Mouse (Mus musculus): ENCODE measurements around the gene Ercc1. TPM values are rescaled to one million over a fixed set of nuclear protein-coding genes. Genes with fewer than 3 reads are reported as not detected.

The Ercc1 gene
- polyA plus RNA-seq, 1 experiment from 2014 or later: 84.2 TPM

DNA sequence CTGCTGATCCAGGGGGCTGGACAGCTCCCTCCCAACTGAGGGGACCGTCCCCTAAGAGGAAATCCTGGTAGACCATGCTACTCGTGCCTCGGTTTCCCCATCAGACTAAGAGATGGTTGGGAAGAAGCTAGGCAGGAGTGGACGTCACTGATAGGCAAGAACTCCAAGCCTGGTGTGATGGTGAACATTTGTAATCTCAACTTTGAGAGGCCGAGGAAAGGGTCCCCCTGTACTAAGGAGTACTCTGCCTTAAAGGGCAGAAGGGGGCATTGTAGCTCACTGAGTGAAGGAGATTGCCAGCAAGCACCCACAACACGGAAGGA is 39.2 kb upstream of the Ercc1 start:
- Histone ChIP-seq H3K27me3 (ENCODE audit: insufficient read depth, poor library complexity, severe bottlenecking) (peaks cover 62% of the 10 kb centered on the region), H3K27ac (no peak overlapping the region), H3K36me3 (no peaks in the 10 kb centered on the region), H3K9me3 (no peaks in the 10 kb centered on the region), H3K4me1 (peaks cover 45% of the 10 kb centered on the region), H3K4me3 (peak overlapping the region; percentile 58)
- WGBS: 12% methylated on average over 6 of the region's 6 CpGs
- no peak for DNase-seq (ENCODE audit: low spot score)

DNA sequence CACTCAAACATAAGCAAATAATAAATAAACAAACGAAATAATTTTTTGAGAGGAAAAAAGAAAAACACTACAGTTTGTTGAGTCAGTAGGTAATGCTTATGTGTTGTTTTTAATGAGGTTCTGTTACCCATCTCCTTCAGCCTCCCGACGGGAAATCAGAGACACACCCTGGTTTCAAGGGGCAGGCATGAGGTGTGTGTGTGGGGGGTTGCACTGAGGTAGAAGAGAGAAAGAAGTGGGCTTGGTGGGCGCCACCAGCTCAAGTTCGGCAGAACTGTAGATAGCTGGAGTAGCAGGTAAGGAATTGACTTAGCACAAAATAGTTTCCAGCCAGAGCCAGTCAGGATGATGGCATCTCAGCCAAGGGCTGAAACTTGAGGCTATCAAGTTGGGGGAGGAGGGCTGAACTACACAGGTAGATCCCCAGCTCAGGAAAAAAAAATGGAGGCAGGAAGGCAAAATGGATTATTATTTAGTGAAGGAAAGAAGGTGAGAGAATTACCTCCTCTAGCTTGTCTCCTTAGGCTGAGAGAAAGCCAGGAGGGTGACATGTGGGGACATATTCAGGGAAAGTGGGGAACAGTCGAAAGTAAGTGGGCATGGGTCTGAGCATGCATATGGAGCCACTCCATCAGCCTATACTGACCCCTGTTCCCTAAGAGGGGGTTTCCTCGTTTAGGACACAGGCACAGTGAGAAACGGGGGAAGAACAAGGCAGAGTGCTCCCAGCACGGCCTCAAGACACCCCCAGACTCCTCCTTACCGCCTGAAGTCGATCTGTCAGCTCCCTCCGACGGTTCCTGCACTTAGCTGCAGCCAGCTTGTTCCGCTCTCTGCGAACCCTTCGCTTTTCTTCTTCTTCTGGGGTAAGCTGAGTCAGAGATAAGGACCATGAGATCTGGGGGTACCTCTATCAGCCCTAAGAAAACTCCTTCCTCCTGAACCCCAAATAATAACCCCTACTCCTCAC is 38.5 kb upstream of the Ercc1 start:
- H3K4me1 ChIP-seq: peaks cover 49% of the 10 kb centered on the region
- WGBS: 50% methylated on average over 16 of the region's 16 CpGs
- H3K36me3 ChIP-seq: no peaks in the 10 kb centered on the region
- peaks cover 62% of the 10 kb centered on the region for H3K27me3 ChIP-seq (ENCODE audit: insufficient read depth, poor library complexity, severe bottlenecking)
- no peaks in the 10 kb centered on the region for H3K9me3 ChIP-seq
- DNase-seq (ENCODE audit: low spot score): no peak
- H3K4me3 ChIP-seq: no peak overlapping the region
- no peak overlapping the region for H3K27ac ChIP-seq

GRCm38 (mm10) chr7:19306819-19307738 is 37.5 kb upstream of the Ercc1 start:
- WGBS: 62% methylated on average over 25 of the region's 25 CpGs
- no peaks in the 10 kb centered on the region for H3K9me3 ChIP-seq
- peak overlapping the region; percentile 86; the same call in 1 of the 2 replicates for H3K4me3 ChIP-seq
- 0 out of 2 replicates have a peak overlapping the region, but pooled peaks have one; percentile 89 for H3K27ac ChIP-seq
- DNase-seq (ENCODE audit: low spot score): no peak
- peaks cover 43% of the 10 kb centered on the region for H3K4me1 ChIP-seq
- peaks cover 56% of the 10 kb centered on the region for H3K27me3 ChIP-seq (ENCODE audit: insufficient read depth, poor library complexity, severe bottlenecking)
- no peaks in the 10 kb centered on the region for H3K36me3 ChIP-seq

DNA sequence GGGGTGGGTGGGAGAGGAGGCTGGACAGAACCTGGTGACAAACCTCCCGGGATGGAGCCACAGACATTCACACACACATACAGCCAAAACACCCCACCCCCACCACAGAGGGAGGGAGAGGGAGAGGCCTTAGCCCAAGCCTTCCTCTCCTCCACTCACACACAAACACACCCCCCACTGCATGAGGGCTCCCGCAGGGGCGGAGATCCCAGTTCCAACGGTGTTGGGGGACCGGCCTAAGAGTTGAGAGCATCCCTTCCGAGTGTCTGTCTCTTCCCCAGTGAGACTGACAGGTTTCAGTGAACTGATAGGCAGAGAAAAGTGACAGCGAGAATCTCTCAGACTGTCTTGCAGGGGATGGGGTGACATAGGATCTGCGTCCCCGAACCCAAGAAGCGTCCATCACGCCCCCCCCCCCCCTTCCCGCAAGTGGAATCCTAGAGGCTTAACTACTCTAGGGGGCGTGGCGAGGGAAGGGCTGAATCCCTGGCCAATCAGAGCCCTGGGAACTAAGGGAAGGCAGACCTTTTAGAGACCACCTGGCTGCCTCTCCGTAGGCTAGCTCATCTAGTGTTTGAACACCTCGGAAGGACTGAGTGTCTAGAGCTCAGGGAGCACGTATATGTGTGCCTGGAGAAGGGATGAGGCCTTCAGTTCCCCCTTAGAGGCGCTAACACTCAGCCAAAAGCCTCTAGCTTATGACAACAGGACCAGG is 36.7 kb upstream of the Ercc1 start:
- H3K27me3 ChIP-seq (ENCODE audit: insufficient read depth, poor library complexity, severe bottlenecking): peaks cover 48% of the 10 kb centered on the region
- H3K4me1 ChIP-seq: peaks cover 42% of the 10 kb centered on the region
- DNase-seq (ENCODE audit: low spot score): no peak
- no peaks in the 10 kb centered on the region for H3K9me3 ChIP-seq
- H3K4me3 ChIP-seq: peak overlapping the region; percentile 86
- peak overlapping the region; percentile 89 for H3K27ac ChIP-seq
- no peaks in the 10 kb centered on the region for H3K36me3 ChIP-seq
- 2% methylated on average over 18 of the region's 18 CpGs for WGBS

GRCm38 (mm10) chr7:19308454-19309277 is 35.9 kb upstream of the Ercc1 start:
- Histone ChIP-seq H3K9me3 (no peaks in the 10 kb centered on the region), H3K27ac (peak overlapping the region; percentile 89), H3K4me1 (peaks cover 42% of the 10 kb centered on the region), H3K4me3 (peak overlapping the region; percentile 86), H3K27me3 (ENCODE audit: insufficient read depth, poor library complexity, severe bottlenecking) (peaks cover 46% of the 10 kb centered on the region), H3K36me3 (no peaks in the 10 kb centered on the region)
- under 1% methylated on average over 58 of the region's 58 CpGs for WGBS
- DNase-seq (ENCODE audit: low spot score): peak; percentile 98

GRCm38 (mm10) chr7:19309278-19309883 is 35.2 kb upstream of the Ercc1 start:
- peak overlapping the region; percentile 89 for H3K27ac ChIP-seq

GRCm38 (mm10) chr7:19309884-19310641 is 34.5 kb upstream of the Ercc1 start, which contains the start of gene Fosb:
Gene Fosb, minus strand, starts transcription at chr7:19310051.
- under 1% methylated on average over 49 of the region's 49 CpGs for WGBS
- Histone ChIP-seq H3K36me3 (no peaks in the 10 kb centered on the region), H3K4me3 (peak within 1 kb of the TSS; percentile 86), H3K27ac (peak within 1 kb of the TSS; percentile 89), H3K4me1 (peaks cover 29% of the 10 kb centered on the region), H3K27me3 (ENCODE audit: insufficient read depth, poor library complexity, severe bottlenecking) (peaks cover 35% of the 10 kb centered on the region), H3K9me3 (no peaks in the 10 kb centered on the region)
- peak; percentile 98 for DNase-seq (ENCODE audit: low spot score)

More at GRCm38 (mm10) chr7:19309278-19309883, 35.2 kb upstream of the Ercc1 start:
- Histone ChIP-seq H3K4me3 (peak overlapping the region; percentile 86), H3K9me3 (no peaks in the 10 kb centered on the region), H3K27me3 (ENCODE audit: insufficient read depth, poor library complexity, severe bottlenecking) (peaks cover 40% of the 10 kb centered on the region), H3K36me3 (no peaks in the 10 kb centered on the region), H3K4me1 (peaks cover 36% of the 10 kb centered on the region)
- 1% methylated on average over 48 of the region's 48 CpGs for WGBS
- no peak for DNase-seq (ENCODE audit: low spot score)

- no peaks in the 10 kb centered on the region for H3K36me3 ChIP-seq
- no peaks in the 10 kb centered on the region for H3K9me3 ChIP-seq
- peaks cover 35% of the 10 kb centered on the region for H3K27me3 ChIP-seq (ENCODE audit: insufficient read depth, poor library complexity, severe bottlenecking)
- H3K27ac ChIP-seq: no peak overlapping the region
- H3K4me3 ChIP-seq: no peak overlapping the region
- no peak for DNase-seq (ENCODE audit: low spot score)
- 36% methylated on average over 4 of the region's 4 CpGs for WGBS
- peaks cover 30% of the 10 kb centered on the region for H3K4me1 ChIP-seq
Measured at GRCm38 (mm10) chr7:19311991-19312390, 32.6 kb upstream of the Ercc1 start.

- Histone ChIP-seq H3K27me3 (ENCODE audit: insufficient read depth, poor library complexity, severe bottlenecking) (peaks cover 39% of the 10 kb centered on the region), H3K36me3 (no peaks in the 10 kb centered on the region), H3K9me3 (no peaks in the 10 kb centered on the region), H3K4me1 (peaks cover 17% of the 10 kb centered on the region), H3K27ac (no peak overlapping the region), H3K4me3 (no peak overlapping the region)
- WGBS: 45% methylated on average over 5 of the region's 5 CpGs
- no peak for DNase-seq (ENCODE audit: low spot score)
Measured at GRCm38 (mm10) chr7:19314033-19314432, 30.5 kb upstream of the Ercc1 start.

- Histone ChIP-seq H3K27ac (peak overlapping the region; percentile 29; the same call in 1 of the 2 replicates), H3K9me3 (no peaks in the 10 kb centered on the region), H3K4me1 (peaks cover 25% of the 10 kb centered on the region), H3K27me3 (ENCODE audit: insufficient read depth, poor library complexity, severe bottlenecking) (peaks cover 44% of the 10 kb centered on the region), H3K4me3 (no peak overlapping the region), H3K36me3 (no peaks in the 10 kb centered on the region)
- DNase-seq (ENCODE audit: low spot score): no peak
- WGBS: 61% methylated on average over 14 of the region's 14 CpGs
Measured at GRCm38 (mm10) chr7:19316451-19317161, 28.0 kb upstream of the Ercc1 start.

Measured in heart, embryonic 10.5 days (tissue).